Mouse (Mus musculus): Measurements from ENCODE around the gene Ncor1.
"Not testable (repeated sequence)": the region's sequence is repeated elsewhere in the genome, so short reads cannot be mapped to it uniquely, and the experiment has no call there.

Ncor1 gene

GRCm38 (mm10) chr11:62366879-62367278 is 91.5 kb downstream of the Ncor1 start:
- no peak for DNase-seq (ENCODE audit: low spot score in 2 of 2)

GRCm38 (mm10) chr11:62355216-62355615 is 103.1 kb downstream of the Ncor1 start:
- no peak for DNase-seq (ENCODE audit: low spot score in 2 of 2)

- DNase-seq (ENCODE audit: low spot score in 2 of 2) = no peak
These were observed 106.4 kb downstream of the Ncor1 start for GRCm38 (mm10) chr11:62351948-62352347.

GRCm38 (mm10) chr11:62343002-62343401 is 115.3 kb downstream of the Ncor1 start:
- no peak for DNase-seq (ENCODE audit: low spot score in 2 of 2)

GRCm38 (mm10) chr11:62332228-62332627 is 126.1 kb downstream of the Ncor1 start:
- DNase-seq (ENCODE audit: low spot score in 2 of 2) = no peak

- no peak for DNase-seq (ENCODE audit: low spot score in 2 of 2)
These were observed 127.2 kb downstream of the Ncor1 start for GRCm38 (mm10) chr11:62331141-62331540.

- DNase-seq (ENCODE audit: low spot score in 2 of 2) = no peak
These were observed 134.7 kb downstream of the Ncor1 start for GRCm38 (mm10) chr11:62323659-62324058.

GRCm38 (mm10) chr11:62320097-62320496 is 138.2 kb downstream of the Ncor1 start:
- DNase-seq (ENCODE audit: low spot score in 2 of 2) = no peak

- DNase-seq (ENCODE audit: low spot score in 2 of 2) = no peak
These were observed 140.6 kb downstream of the Ncor1 start for GRCm38 (mm10) chr11:62317746-62318145.

- no peak for DNase-seq (ENCODE audit: low spot score in 2 of 2)
These were observed 143.4 kb downstream of the Ncor1 start for GRCm38 (mm10) chr11:62314984-62315383.

GRCm38 (mm10) chr11:62309296-62309695 is 149.0 kb downstream of the Ncor1 start:
- no peak for DNase-seq (ENCODE audit: low spot score in 2 of 2)

GRCm38 (mm10) chr11:62305866-62306265 is 152.5 kb downstream of the Ncor1 start:
- no peak for DNase-seq (ENCODE audit: low spot score in 2 of 2)

GRCm38 (mm10) chr11:62298883-62299282 is 159.5 kb downstream of the Ncor1 start:
- no peak for DNase-seq (ENCODE audit: low spot score in 2 of 2)

- DNase-seq (ENCODE audit: low spot score in 2 of 2) = no peak
These were observed 164.2 kb downstream of the Ncor1 start for GRCm38 (mm10) chr11:62294121-62294520.

GRCm38 (mm10) chr11:62287700-62288099 is 170.6 kb downstream of the Ncor1 start:
- no peak for DNase-seq (ENCODE audit: low spot score in 2 of 2)

GRCm38 (mm10) chr11:62285020-62285419 is 173.3 kb downstream of the Ncor1 start:
- DNase-seq (ENCODE audit: low spot score in 2 of 2) = no peak

- DNase-seq (ENCODE audit: low spot score in 2 of 2) = not testable (repeated sequence)
These were observed 174.3 kb downstream of the Ncor1 start for GRCm38 (mm10) chr11:62284020-62284419.

- peak in 1 of 2 experiments; percentile 55 for DNase-seq (ENCODE audit: low spot score in 2 of 2)
These were observed 176.7 kb downstream of the Ncor1 start for GRCm38 (mm10) chr11:62281601-62281997.

GRCm38 (mm10) chr11:62280675-62281600 is 177.4 kb downstream of the Ncor1 start, which contains the start of the genes Zswim7 and Ttc19:
TSS of gene Zswim7 (minus strand) at chr11:62281375.
TSS of gene Ttc19 (plus strand) at chr11:62281473.
- DNase-seq (ENCODE audit: low spot score in 2 of 2) = peak; percentile 83 to 89

GRCm38 (mm10) chr11:62278027-62278426 is 180.3 kb downstream of the Ncor1 start:
- DNase-seq (ENCODE audit: low spot score in 2 of 2) = peak; percentile 51 to 74

GRCm38 (mm10) chr11:62277086-62277485 is 181.3 kb downstream of the Ncor1 start:
- no peak for DNase-seq (ENCODE audit: low spot score in 2 of 2)

- DNase-seq (ENCODE audit: low spot score in 2 of 2) = no peak
These were observed 187.5 kb downstream of the Ncor1 start for GRCm38 (mm10) chr11:62270851-62271250.

- DNase-seq (ENCODE audit: low spot score in 2 of 2) = no peak
These were observed 189.2 kb downstream of the Ncor1 start for GRCm38 (mm10) chr11:62269097-62269496.

Data from spleen, postnatal 14 days (tissue).